Mouse (Mus musculus): ENCODE measurements around the gene Ankib1.

- no peak for TF ChIP-seq CTCF (IDR thresholded peaks at IDR 0.05; ENCODE audit: control insufficient read depth, insufficient read depth, low read length)
- no peak for TF ChIP-seq POLR2A (IDR thresholded peaks at IDR 0.05; ENCODE audit: borderline replicate concordance, control insufficient read depth, low read depth, low read length)
Observed at GRCm38 (mm10) chr5:3644621-3645020, 158.1 kb downstream of the Ankib1 start.

All from bone marrow, adult 2 months (tissue).